Mouse (Mus musculus) ES-E14 (cell line): Measurements from ENCODE around the gene Kif5c.

Experiments
- CHD2 ChIP-seq: IDR thresholded peaks from 2 replicates; pipeline ENCODE4 v1.6.1; 2014; ENCODE audit warnings: mild to moderate bottlenecking, low read depth, low read length, inconsistent platforms
- HCFC1 ChIP-seq: IDR thresholded peaks from 2 replicates; pipeline ENCODE4 v1.6.1; 2012; ENCODE audit warnings: low read length, inconsistent platforms, borderline replicate concordance; ENCODE audit not compliant: insufficient read depth
- MAFK ChIP-seq: IDR thresholded peaks from 2 replicates; pipeline ENCODE4 v1.6.1; 2014; ENCODE audit warnings: mild to moderate bottlenecking, low read depth, low read length, inconsistent platforms; ENCODE audit not compliant: insufficient read depth
- ZC3H11A ChIP-seq: IDR thresholded peaks from 2 replicates; pipeline ENCODE4 v1.6.1; 2012; ENCODE audit warnings: low read depth, mild to moderate bottlenecking, inconsistent platforms, low read length, borderline replicate concordance
- ZNF384 ChIP-seq: IDR thresholded peaks from 2 replicates; pipeline ENCODE4 v1.6.1; 2012; ENCODE audit warnings: low read depth, low read length, inconsistent platforms

DNA sequence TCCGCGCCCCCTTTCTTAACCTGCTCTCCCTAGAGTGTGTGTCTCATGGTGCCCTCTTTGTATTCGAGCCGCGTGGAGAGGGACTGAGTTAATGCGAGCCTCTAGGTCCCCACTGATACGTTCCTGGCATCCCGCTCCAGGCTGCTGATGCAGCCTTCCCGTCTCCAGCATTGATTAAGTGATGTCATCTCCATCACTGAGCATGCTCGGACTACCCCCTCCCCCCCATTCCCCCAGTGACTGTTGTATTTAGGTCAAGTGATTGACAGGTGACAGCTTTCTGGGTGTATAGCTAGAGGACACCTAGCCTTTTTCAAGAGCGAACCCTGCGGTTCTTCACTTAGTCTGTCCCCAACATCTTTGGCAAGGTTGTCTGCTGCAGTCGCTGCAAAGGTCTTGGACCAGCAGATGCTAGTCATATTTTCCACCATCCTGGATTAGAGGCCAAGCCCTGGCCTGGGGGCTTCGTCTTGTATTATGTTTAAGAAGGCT is 1.6 kb downstream of the Kif5c start:
- TF ChIP-seq ZC3H11A: no peak
- no peak for TF ChIP-seq CHD2
- no peak for TF ChIP-seq HCFC1
- no peak for TF ChIP-seq MAFK
- no peak for TF ChIP-seq ZNF384
